Mouse (Mus musculus) heart, adult 9 months (tissue): Measurements from ENCODE around the gene Kdm4a.
A peak's percentile ranks its signal among the peaks of the same experiment; 100 is the strongest.

Source experiments
- DNase-seq, 2 experiments: peaks; one replicate each; pipeline ENCODE4 v3.0.0; 2022; ENCODE audit warnings: low spot score in 2 of 2

Gene Kdm4a

GRCm38 (mm10) chr4:118179467-118180300, at the start of gene Kdm4a:
Gene Kdm4a (minus strand): TSS chr4:118180043.
- peak; percentile 98 to 99 for DNase-seq

- no peak for DNase-seq
These were observed 49.4 kb upstream of the Kdm4a start for GRCm38 (mm10) chr4:118229035-118229770.

DNA sequence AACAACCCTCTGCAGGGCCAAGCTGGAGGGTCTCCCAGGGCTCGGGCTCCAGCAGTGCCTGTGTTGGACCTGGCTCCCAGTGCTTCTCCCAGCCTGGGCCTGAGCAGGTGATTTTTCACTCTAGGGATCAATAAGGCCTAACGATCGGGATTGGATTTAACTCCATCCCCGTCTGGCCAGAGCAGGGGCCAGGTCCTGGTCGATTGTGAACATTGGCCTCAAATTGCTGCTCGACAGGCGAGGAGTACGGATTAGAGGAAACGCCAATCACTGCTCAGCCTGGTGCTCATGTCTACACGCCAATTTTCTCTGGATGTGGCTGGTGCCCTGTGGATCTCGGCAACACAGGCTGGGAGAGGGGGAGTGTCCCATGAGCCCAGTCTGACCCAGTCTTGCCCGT, 47.6 kb upstream of the Kdm4a start:
- DNase-seq, result no peak

DNA sequence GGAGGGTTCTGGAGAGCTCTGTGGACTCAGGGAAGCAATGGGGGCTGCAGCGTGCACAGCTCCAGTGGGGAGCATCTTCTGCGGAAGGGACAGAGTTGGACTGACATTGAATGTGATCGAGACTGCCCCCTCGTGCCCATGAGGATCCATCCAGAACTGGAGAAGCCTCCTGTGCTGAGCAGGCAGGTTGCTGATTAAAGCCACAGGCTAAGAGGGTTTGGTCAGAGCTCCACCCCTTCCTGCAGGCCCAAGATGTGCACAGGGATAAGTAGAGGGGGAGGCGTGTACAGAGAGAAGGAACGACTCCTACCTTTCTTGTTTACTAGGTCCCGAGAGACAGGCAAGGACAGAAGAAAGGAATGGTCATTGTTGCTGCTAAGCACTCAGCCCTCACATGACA, 41.4 kb upstream of the Kdm4a start:
- DNase-seq, result no peak

DNA sequence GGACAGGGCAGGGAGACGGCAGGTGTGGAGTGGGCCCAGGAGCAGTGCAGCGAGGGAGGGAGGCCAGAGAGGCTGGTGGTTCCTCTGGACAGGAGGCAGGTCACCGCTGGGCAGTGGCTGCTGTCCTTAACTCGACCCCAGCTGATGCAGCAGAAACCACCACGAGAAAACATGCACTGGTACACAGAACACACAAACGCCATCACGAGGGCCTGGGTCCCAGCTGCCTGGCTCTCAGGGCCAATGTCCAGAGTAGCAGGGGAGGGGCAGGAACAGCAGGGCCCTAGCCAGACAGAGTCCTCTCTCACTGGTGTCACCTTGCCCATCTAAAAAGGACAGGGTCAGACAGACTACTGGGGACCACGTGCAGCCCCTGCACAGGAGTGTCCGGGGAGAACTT, 40.9 kb upstream of the Kdm4a start:
- DNase-seq, result no peak

DNA sequence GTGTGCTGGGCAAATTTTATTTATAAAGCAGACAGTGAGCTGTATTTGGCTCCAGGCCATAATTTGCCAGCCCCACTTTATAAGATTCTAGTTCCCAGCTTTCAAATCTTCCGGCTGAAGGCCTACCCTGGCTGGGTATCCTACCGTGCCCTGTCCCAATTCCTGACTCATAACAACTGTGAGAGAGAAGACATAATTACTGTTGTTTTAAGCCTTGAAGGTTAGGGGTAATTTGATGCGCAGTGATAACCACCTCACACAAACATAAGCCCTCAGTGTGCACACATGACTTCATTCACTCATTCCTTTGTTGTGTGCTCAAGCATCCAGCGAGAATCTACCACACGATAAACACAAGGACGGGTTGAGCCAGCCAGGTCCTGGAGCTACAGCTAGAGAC, 39.6 kb upstream of the Kdm4a start:
- DNase-seq, result no peak

DNA sequence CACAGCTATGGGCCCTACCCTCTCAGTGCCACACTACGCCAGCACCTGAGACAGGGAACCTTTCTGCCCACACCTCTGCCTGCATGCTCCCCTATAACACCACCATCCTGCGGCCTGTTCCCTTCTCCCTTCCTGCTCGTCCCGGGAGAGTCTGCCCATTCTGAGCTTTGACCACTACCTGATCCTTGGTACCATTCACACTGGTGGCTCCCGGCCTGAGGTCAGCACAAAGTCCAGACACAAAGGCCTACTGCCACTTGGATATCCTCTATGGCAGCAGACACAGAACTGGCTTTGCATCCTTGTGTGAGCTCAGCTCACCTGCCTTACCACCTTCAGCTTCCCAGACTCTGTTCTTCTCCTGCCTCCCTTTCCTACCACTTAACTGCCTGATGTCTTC, 38.7 kb upstream of the Kdm4a start:
- DNase-seq, result no peak

DNA sequence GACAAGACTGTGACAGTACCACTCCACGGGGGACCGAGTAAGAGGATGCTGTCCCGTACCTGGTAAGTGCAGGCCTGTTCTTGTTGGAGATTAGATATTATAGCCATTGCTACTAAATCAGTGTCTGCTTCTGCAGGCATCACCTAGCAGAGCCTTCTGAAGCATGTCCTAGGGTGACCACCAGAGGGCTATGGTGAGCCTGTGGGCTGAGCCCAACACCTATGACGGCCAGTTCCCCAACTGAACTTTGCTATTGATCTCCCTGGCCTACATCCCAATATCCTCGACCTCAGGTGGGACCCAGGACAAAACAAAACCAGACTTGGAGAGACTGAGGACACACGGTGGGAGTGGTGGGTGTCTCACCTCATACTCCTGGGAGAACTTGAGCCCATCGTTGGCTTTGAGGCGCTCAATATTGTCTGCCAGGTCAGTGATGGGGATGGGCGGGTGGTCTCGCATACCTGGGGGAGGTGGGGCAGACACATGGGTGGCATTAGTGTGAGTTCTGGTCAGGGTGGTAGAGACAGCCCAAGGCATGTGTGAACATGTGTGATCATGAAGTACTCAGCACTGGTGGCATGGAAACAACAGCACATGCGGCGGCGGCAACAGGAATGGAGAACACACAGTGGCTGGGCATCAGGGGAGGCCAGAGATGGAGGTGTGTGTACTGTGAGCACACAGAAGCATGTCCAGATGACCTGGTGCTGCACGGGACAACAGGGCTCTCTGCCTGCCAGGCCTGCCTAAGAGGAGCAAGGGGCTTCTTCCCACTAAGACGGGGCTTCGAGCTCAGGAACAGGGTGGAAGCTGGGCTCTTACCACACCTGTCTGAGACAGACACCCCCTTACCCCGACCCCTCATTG, 37.1 kb upstream of the Kdm4a start:
- DNase-seq, result peak; percentile 14 to 53

DNA sequence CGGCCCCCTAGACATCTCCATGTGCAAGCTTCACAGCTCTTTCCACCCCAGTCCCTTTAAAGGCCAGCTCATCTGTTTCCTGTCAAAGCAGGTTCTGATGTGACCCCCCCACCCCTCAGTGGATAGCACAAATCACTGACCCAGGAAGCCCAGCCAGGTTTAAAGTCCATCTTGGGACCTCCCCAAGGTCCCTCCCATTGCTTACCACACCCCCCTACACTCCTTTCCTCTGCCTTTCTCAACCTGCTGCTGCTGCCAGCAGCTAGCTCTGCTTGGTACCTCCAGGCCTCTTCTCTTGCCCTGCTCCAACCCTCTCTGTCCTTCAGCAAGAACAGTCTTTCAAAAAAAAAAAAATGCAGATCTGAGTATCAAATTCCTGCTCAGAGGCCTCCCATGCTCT, 35.0 kb upstream of the Kdm4a start:
- DNase-seq, result no peak

GRCm38 (mm10) chr4:118206918-118207640, 27.2 kb upstream of the Kdm4a start:
- DNase-seq, result no peak

DNA sequence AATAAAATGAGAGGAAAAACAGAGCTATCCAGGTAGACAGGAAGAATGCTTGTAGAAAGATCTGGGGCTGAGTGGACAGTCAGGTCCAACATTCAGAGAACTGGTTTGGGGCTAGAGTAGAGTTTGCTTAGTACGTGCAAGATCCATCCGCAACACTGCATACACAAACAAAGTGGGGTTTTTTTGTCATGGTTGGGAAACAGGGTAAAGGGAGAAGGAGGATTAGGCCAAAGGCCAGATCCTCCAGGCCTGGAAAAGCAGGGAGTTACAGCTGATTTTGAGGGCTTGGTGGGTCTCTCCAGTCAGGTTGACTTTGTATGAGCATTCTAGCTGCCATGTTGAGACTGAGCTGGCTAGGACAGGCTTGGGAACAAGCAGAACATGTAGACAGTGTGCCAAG, 26.1 kb upstream of the Kdm4a start:
- DNase-seq, result no peak

DNA sequence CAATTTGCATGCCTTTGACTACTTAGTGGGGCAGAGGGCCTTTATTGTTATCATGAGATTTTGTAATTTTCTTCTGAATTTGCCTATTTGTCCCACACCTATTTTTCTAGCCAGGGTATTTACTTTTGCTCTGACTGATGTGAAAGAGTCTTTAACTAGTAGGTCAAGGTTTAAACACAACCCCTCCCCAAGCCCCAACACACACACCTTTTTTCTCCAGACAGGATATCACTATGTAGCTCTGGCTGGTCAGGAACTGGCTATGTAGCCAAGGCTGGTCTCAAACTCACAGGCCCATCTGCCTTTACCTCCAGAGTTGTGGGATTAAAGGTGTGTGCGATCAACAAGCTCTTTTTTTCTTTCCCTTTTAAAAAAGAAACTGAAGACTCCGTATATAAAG, 19.2 kb upstream of the Kdm4a start:
- no peak for DNase-seq

- no peak for DNase-seq
These were observed 18.8 kb upstream of the Kdm4a start for GRCm38 (mm10) chr4:118198606-118199005.

DNA sequence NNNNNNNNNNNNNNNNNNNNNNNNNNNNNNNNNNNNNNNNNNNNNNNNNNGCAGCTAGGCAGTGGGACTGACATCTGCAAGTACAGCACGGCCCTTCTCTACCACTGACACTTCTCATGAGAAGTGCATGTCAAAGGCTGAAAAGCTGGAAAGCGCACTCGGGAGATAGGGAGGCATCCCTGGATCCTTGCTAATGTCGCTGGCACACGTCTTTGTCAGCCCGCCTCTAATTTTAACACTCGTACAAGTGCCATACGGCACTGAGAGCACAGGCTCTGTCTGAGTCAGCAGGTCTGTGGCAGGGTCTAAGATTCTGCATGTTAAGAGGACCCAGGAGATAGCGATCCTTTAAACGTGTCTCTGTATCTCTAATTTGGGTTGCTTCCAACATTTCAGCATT, 16.3 kb upstream of the Kdm4a start:
- peak; percentile 19 to 26 for DNase-seq

DNA sequence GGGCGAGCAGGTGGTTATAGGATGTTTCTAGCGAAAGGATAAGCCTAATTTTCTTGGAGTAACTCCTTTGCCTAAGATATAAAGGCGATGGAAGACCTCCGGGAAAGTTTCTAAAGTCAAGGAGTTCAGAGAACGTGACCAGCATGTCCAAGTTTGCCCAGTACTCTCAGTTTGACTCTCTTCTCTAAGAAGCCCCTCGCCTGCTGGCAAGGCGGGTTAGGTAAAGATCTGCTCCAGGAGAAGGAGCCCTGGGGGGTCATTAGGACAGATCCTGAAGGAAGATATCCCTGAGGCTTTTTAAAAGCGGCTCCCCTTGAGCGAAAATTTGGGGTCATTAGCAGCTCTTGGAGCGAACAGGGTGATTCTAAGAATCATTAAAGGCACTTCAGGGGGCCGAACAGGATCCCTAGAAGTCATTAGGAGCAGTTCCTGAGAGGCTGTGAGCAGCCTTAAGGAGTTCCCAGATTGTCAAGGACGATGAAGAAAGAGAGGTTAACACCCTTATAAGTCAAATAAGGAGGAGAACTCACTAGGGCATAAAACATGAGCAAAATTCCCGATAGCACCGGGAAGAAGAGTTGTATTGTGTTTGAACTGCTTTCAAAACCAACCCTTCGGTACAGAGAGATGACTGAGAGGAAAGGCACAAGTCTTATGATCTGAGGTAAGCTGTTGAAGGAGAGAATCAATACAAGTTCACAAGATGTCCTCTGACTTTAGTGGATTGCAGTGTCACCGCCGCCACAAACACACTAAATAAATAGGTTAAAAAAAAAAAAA, 648 bp upstream of the Kdm4a start:
- DNase-seq, result no peak

- DNase-seq, result peak in 1 of 2 experiments; percentile 13
These were observed 834 bp downstream of the Kdm4a start for GRCm38 (mm10) chr4:118178952-118179466.

- no peak for DNase-seq
These were observed 7.4 kb downstream of the Kdm4a start for GRCm38 (mm10) chr4:118172461-118172860.

GRCm38 (mm10) chr4:118171006-118171405, 8.8 kb downstream of the Kdm4a start:
- DNase-seq, result no peak

DNA sequence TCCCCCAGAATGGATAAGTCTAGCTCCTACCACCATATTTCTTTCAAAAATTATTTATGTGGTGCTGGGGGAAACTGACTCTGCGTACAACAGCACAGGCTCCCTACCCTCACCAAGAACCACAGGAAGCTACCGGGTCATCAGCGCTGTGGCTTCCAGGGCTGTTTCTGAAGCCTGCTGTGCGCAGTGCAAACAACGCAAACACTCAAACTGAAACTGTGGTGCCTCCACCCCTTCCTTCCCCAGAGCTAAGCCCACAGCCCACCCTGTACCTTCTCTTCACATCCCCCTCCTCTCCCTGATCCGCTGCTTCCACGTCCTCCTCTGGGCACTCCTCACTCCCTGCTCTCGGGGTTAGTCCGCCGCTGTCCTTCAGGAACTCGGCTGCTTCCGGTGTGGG, 17.7 kb downstream of the Kdm4a start:
- no peak for DNase-seq

- DNase-seq, result no peak
These were observed 22.2 kb downstream of the Kdm4a start for GRCm38 (mm10) chr4:118157666-118158065.

DNA sequence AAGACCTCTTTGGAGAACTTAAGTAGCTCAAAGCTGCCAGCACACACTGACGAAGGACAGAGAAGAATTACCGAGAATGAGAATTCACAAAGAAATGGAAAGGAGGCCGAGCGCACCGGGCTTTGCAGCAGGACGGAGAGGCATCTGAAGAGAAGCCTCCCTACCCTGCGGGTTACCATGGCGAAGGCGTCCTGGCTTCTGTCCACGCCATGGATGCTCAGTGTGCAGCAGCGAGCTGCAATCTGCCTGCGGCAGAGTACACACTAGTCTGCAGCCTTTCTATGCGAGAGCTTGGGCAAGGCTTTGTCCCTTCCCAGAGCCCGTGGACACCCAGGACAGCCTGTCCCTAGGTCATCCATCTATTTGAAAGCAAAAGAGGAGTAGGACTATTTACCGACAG, 23.3 kb downstream of the Kdm4a start:
- DNase-seq, result no peak
